Mouse (Mus musculus): ENCODE measurements around the gene Kcnh1. TPM values are rescaled to one million over a fixed set of nuclear protein-coding genes. Genes with fewer than 3 reads are reported as not detected.

Gene Kcnh1
- total and polyA plus RNA-seq, 2 experiments from 2014 or later: 2.9 to 5.9 TPM

GRCm38 (mm10) chr1:192478176-192478575 lies 287.6 kb downstream of the Kcnh1 start:
- WGBS: 45% methylated on average over 5 of the region's 5 CpGs
- no peak for ATAC-seq (ENCODE audit: low FRiP score)
- no peaks in the 10 kb centered on the region for H3K9me3 ChIP-seq (ENCODE audit: low read length)
- H3K4me2 ChIP-seq (ENCODE audit: low read depth, low read length, poor library complexity, severe bottlenecking): no peak overlapping the region
- no peaks in the 10 kb centered on the region; the same call in 1 of the 2 replicates for H3K4me1 ChIP-seq (ENCODE audit: insufficient read depth, low read length)
- H3K27me3 ChIP-seq (ENCODE audit: insufficient read depth, low read length): no peaks in the 10 kb centered on the region
- TF ChIP-seq CTCF (IDR thresholded peaks at IDR 0.05): no peak
- no peak for DNase-seq (ENCODE audit: low spot score)
- H3K36me3 ChIP-seq (ENCODE audit: insufficient read depth, low read length): no peaks in the 10 kb centered on the region
- no peak overlapping the region for H3K4me3 ChIP-seq (ENCODE audit: low read depth, low read length)
- H3K9ac ChIP-seq (replicated peaks; ENCODE audit: low read length, poor library complexity, severe bottlenecking): no peak overlapping the region
- H3K27ac ChIP-seq (ENCODE audit: low read depth, low read length): no peak overlapping the region

GRCm38 (mm10) chr1:192480072-192480784 lies 289.7 kb downstream of the Kcnh1 start:
- ATAC-seq (ENCODE audit: low FRiP score): no peak
- Histone ChIP-seq H3K9ac (replicated peaks; ENCODE audit: low read length, poor library complexity, severe bottlenecking) (no peak overlapping the region), H3K36me3 (ENCODE audit: insufficient read depth, low read length) (no peaks in the 10 kb centered on the region), H3K9me3 (ENCODE audit: low read length) (no peaks in the 10 kb centered on the region), H3K4me2 (ENCODE audit: low read depth, low read length, poor library complexity, severe bottlenecking) (no peak overlapping the region), H3K27me3 (ENCODE audit: insufficient read depth, low read length) (no peaks in the 10 kb centered on the region), H3K4me3 (ENCODE audit: low read depth, low read length) (no peak overlapping the region), H3K27ac (ENCODE audit: low read depth, low read length) (no peak overlapping the region), H3K4me1 (ENCODE audit: insufficient read depth, low read length) (no peaks in the 10 kb centered on the region; the same call in 1 of the 2 replicates)
- WGBS: 84% methylated on average over 8 of the region's 8 CpGs
- TF ChIP-seq CTCF (IDR thresholded peaks at IDR 0.05): no peak
- no peak for DNase-seq (ENCODE audit: low spot score)

- Histone ChIP-seq H3K4me2 (ENCODE audit: low read depth, low read length, poor library complexity, severe bottlenecking) (no peak overlapping the region), H3K9me3 (ENCODE audit: low read length) (no peaks in the 10 kb centered on the region), H3K9ac (replicated peaks; ENCODE audit: low read length, poor library complexity, severe bottlenecking) (no peak overlapping the region), H3K27ac (ENCODE audit: low read depth, low read length) (no peak overlapping the region), H3K4me3 (ENCODE audit: low read depth, low read length) (no peak overlapping the region), H3K4me1 (ENCODE audit: insufficient read depth, low read length) (no peaks in the 10 kb centered on the region; the same call in 1 of the 2 replicates), H3K27me3 (ENCODE audit: insufficient read depth, low read length) (no peaks in the 10 kb centered on the region), H3K36me3 (ENCODE audit: insufficient read depth, low read length) (no peaks in the 10 kb centered on the region)
- TF ChIP-seq CTCF (IDR thresholded peaks at IDR 0.05): no peak
- ATAC-seq (ENCODE audit: low FRiP score): no peak
- no peak for DNase-seq (ENCODE audit: low spot score)
Observed at GRCm38 (mm10) chr1:192481446-192481845, 290.9 kb downstream of the Kcnh1 start.

- H3K36me3 ChIP-seq (ENCODE audit: insufficient read depth, low read length): no peaks in the 10 kb centered on the region
- 80% methylated on average over 3 of the region's 3 CpGs for WGBS
- DNase-seq (ENCODE audit: low spot score): no peak
- no peak for ATAC-seq (ENCODE audit: low FRiP score)
- no peak for TF ChIP-seq CTCF (IDR thresholded peaks at IDR 0.05)
- no peak overlapping the region for H3K9ac ChIP-seq (replicated peaks; ENCODE audit: low read length, poor library complexity, severe bottlenecking)
- H3K27ac ChIP-seq (ENCODE audit: low read depth, low read length): no peak overlapping the region
- H3K9me3 ChIP-seq (ENCODE audit: low read length): no peaks in the 10 kb centered on the region
- H3K27me3 ChIP-seq (ENCODE audit: insufficient read depth, low read length): no peaks in the 10 kb centered on the region
- H3K4me1 ChIP-seq (ENCODE audit: insufficient read depth, low read length): no peaks in the 10 kb centered on the region
- H3K4me3 ChIP-seq (ENCODE audit: low read depth, low read length): no peak overlapping the region
- H3K4me2 ChIP-seq (ENCODE audit: low read depth, low read length, poor library complexity, severe bottlenecking): no peak overlapping the region
Observed at GRCm38 (mm10) chr1:192485030-192485429, 294.5 kb downstream of the Kcnh1 start.

GRCm38 (mm10) chr1:192487571-192487970 lies 297.0 kb downstream of the Kcnh1 start:
- WGBS: 95% methylated on average over 11 of the region's 11 CpGs
- Histone ChIP-seq H3K36me3 (ENCODE audit: insufficient read depth, low read length) (no peaks in the 10 kb centered on the region), H3K27ac (ENCODE audit: low read depth, low read length) (no peak overlapping the region)

GRCm38 (mm10) chr1:192489908-192490825 lies 299.6 kb downstream of the Kcnh1 start:
- 81% methylated on average over 13 of the region's 13 CpGs for WGBS
- TF ChIP-seq CTCF (IDR thresholded peaks at IDR 0.05): no peak
- Histone ChIP-seq H3K4me2 (ENCODE audit: low read depth, low read length, poor library complexity, severe bottlenecking) (no peak overlapping the region), H3K27me3 (ENCODE audit: insufficient read depth, low read length) (no peaks in the 10 kb centered on the region), H3K36me3 (ENCODE audit: insufficient read depth, low read length) (no peaks in the 10 kb centered on the region), H3K4me1 (ENCODE audit: insufficient read depth, low read length) (no peaks in the 10 kb centered on the region), H3K4me3 (ENCODE audit: low read depth, low read length) (no peak overlapping the region), H3K9me3 (ENCODE audit: low read length) (no peaks in the 10 kb centered on the region), H3K27ac (ENCODE audit: low read depth, low read length) (no peak overlapping the region), H3K9ac (replicated peaks; ENCODE audit: low read length, poor library complexity, severe bottlenecking) (no peak overlapping the region)
- no peak for DNase-seq (ENCODE audit: low spot score)
- ATAC-seq (ENCODE audit: low FRiP score): no peak

More at GRCm38 (mm10) chr1:192487571-192487970, 297.0 kb downstream of the Kcnh1 start:
- TF ChIP-seq CTCF (IDR thresholded peaks at IDR 0.05): no peak
- Histone ChIP-seq H3K9me3 (ENCODE audit: low read length) (no peaks in the 10 kb centered on the region), H3K9ac (replicated peaks; ENCODE audit: low read length, poor library complexity, severe bottlenecking) (no peak overlapping the region), H3K4me3 (ENCODE audit: low read depth, low read length) (no peak overlapping the region), H3K4me2 (ENCODE audit: low read depth, low read length, poor library complexity, severe bottlenecking) (no peak overlapping the region), H3K4me1 (ENCODE audit: insufficient read depth, low read length) (no peaks in the 10 kb centered on the region), H3K27me3 (ENCODE audit: insufficient read depth, low read length) (no peaks in the 10 kb centered on the region)
- ATAC-seq (ENCODE audit: low FRiP score): no peak
- no peak for DNase-seq (ENCODE audit: low spot score)
